Mouse (Mus musculus): ENCODE data around the gene Socs7. TPM values are rescaled to one million over a fixed set of nuclear protein-coding genes. Genes with fewer than 3 reads are reported as not detected.
"Not testable (repeated sequence)": the region's sequence is repeated elsewhere in the genome, so short reads cannot be mapped to it uniquely, and the experiment has no call there.

Socs7 gene
- polyA plus RNA-seq, 1 experiment from 2014 or later: 7.3 TPM

- no peak for ATAC-seq
- Histone ChIP-seq H3K4me2 (ENCODE audit: low read length) (no peak overlapping the region), H3K27me3 (replicated peaks; ENCODE audit: control insufficient read depth, insufficient read depth, low read length) (no peaks in the 10 kb centered on the region), H3K36me3 (ENCODE audit: control insufficient read depth, insufficient read depth, low read length) (no peaks in the 10 kb centered on the region), H3K4me1 (ENCODE audit: control insufficient read depth, insufficient read depth, low read depth, low read length) (peaks cover 21% of the 10 kb centered on the region), H3K9ac (ENCODE audit: low read depth, low read length) (no peak overlapping the region), H3K9me3 (ENCODE audit: control insufficient read depth, low read length) (no peaks in the 10 kb centered on the region), H3K27ac (ENCODE audit: low read depth, low read length) (no peak overlapping the region), H3K4me3 (ENCODE audit: low read length) (no peak overlapping the region)
- WGBS: 82% methylated on average over 4 of the region's 4 CpGs
These were observed 9.3 kb upstream of the Socs7 start for GRCm38 (mm10) chr11:97352935-97353597.

DNA sequence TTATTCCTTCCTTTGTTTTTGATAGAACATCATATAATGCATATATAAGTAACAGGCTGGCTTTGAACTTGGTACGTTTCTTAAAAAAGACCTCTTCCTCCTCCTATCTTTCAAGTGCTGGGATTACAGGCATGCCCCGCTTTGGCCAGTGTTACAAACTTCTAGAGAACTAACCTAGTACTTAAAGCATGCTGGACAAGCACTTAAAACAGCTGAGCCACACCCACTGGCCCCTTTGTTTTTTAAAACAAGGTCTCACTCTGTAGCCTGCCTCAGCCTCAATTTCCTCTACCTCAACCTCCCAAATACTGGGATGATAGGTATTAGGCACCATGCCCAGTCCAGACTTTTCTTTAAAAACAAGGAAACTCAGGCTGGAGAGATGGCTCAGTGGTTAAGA lies 7.7 kb upstream of the Socs7 start:
- no peak for ATAC-seq
- H3K9ac ChIP-seq (ENCODE audit: low read depth, low read length): no peak overlapping the region
- H3K27me3 ChIP-seq (replicated peaks; ENCODE audit: control insufficient read depth, insufficient read depth, low read length): no peaks in the 10 kb centered on the region
- no peaks in the 10 kb centered on the region for H3K36me3 ChIP-seq (ENCODE audit: control insufficient read depth, insufficient read depth, low read length)
- H3K4me3 ChIP-seq (ENCODE audit: low read length): no peak overlapping the region
- WGBS: 83% methylated on average over 2 of the region's 2 CpGs
- H3K4me2 ChIP-seq (ENCODE audit: low read length): no peak overlapping the region
- H3K27ac ChIP-seq (ENCODE audit: low read depth, low read length): no peak overlapping the region
- no peaks in the 10 kb centered on the region for H3K9me3 ChIP-seq (ENCODE audit: control insufficient read depth, low read length)
- peaks cover 19% of the 10 kb centered on the region for H3K4me1 ChIP-seq (ENCODE audit: control insufficient read depth, insufficient read depth, low read depth, low read length)

DNA sequence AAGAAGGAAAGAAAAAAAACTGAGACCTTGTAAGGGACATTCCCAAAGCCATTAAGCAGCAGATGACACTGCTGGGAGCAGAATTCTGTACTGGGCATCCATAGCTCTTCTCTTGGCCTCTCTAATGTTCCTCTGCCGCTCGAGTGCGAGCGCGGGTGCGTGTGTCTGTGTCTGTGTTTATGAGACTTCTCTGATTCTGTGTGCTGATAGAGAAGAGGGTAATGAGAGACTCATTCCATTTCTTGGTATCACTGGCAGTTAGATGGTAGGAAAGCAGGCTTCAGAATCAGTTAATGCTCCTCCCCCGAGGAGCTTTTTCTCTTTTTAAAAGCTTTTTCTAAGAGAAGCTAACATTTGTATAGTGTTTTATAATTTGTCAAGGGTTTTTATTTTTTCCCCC lies 7.1 kb upstream of the Socs7 start:
- Histone ChIP-seq H3K4me2 (ENCODE audit: low read length) (no peak overlapping the region), H3K9ac (ENCODE audit: low read depth, low read length) (no peak overlapping the region), H3K27ac (ENCODE audit: low read depth, low read length) (no peak overlapping the region), H3K4me3 (ENCODE audit: low read length) (no peak overlapping the region), H3K27me3 (replicated peaks; ENCODE audit: control insufficient read depth, insufficient read depth, low read length) (no peaks in the 10 kb centered on the region), H3K9me3 (ENCODE audit: control insufficient read depth, low read length) (no peaks in the 10 kb centered on the region), H3K4me1 (ENCODE audit: control insufficient read depth, insufficient read depth, low read depth, low read length) (peaks cover 15% of the 10 kb centered on the region), H3K36me3 (ENCODE audit: control insufficient read depth, insufficient read depth, low read length) (no peaks in the 10 kb centered on the region)
- no peak for ATAC-seq
- 84% methylated on average over 7 of the region's 7 CpGs for WGBS

DNA sequence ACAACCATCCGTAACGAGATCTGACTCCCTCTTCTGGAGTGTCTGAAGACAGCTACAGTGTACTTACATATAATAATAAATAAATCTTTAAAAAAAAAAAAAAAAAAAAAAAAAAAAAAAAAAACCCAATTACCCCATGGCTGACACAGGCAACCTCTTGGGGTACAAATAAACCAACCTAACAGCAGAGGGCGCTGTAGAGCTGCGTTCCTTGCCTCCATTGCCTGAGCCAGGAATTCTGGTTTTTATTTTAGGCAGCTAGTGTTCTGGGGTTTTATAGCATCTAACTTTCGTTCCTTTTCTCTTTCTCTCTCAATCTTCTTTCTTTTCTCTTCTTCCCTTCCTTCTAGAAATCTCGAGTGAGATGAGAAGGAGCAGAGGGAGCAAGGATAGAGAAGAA lies 4.7 kb upstream of the Socs7 start:
- not testable (repeated sequence) for H3K27me3 ChIP-seq (replicated peaks; ENCODE audit: control insufficient read depth, insufficient read depth, low read length); H3K9ac ChIP-seq (ENCODE audit: low read depth, low read length); H3K4me3 ChIP-seq (ENCODE audit: low read length); H3K4me1 ChIP-seq (ENCODE audit: control insufficient read depth, insufficient read depth, low read depth, low read length); H3K9me3 ChIP-seq (ENCODE audit: control insufficient read depth, low read length); H3K27ac ChIP-seq (ENCODE audit: low read depth, low read length); H3K36me3 ChIP-seq (ENCODE audit: control insufficient read depth, insufficient read depth, low read length); ATAC-seq; H3K4me2 ChIP-seq (ENCODE audit: low read length)
- WGBS: 14% methylated on average over 4 of the region's 6 CpGs

- peak overlapping the region; percentile 97 for H3K4me2 ChIP-seq (ENCODE audit: low read length)
- 1% methylated on average over 19 of the region's 39 CpGs for WGBS
- H3K36me3 ChIP-seq (ENCODE audit: control insufficient read depth, insufficient read depth, low read length): no peaks in the 10 kb centered on the region
- no peaks in the 10 kb centered on the region for H3K27me3 ChIP-seq (replicated peaks; ENCODE audit: control insufficient read depth, insufficient read depth, low read length)
- ATAC-seq: no peak; the same call in 1 of the 2 replicates
- peak overlapping the region; percentile 89 for H3K4me3 ChIP-seq (ENCODE audit: low read length)
- H3K4me1 ChIP-seq (ENCODE audit: control insufficient read depth, insufficient read depth, low read depth, low read length): peaks cover 24% of the 10 kb centered on the region
- no peaks in the 10 kb centered on the region for H3K9me3 ChIP-seq (ENCODE audit: control insufficient read depth, low read length)
- peak overlapping the region; percentile 89 for H3K27ac ChIP-seq (ENCODE audit: low read depth, low read length)
- H3K9ac ChIP-seq (ENCODE audit: low read depth, low read length): peak overlapping the region; percentile 86
These were observed 245 bp downstream of the Socs7 start for GRCm38 (mm10) chr11:97362649-97362942.

- WGBS: under 1% methylated on average over 39 of the region's 49 CpGs
- H3K4me1 ChIP-seq (ENCODE audit: control insufficient read depth, insufficient read depth, low read depth, low read length): peaks cover 24% of the 10 kb centered on the region
- ATAC-seq: no peak
These were observed 742 bp downstream of the Socs7 start for GRCm38 (mm10) chr11:97362943-97363643.

GRCm38 (mm10) chr11:97363644-97363995 lies 1.3 kb downstream of the Socs7 start:
- peaks cover 24% of the 10 kb centered on the region for H3K4me1 ChIP-seq (ENCODE audit: control insufficient read depth, insufficient read depth, low read depth, low read length)

More at GRCm38 (mm10) chr11:97362943-97363643, 742 bp downstream of the Socs7 start:
- Histone ChIP-seq H3K4me2 (ENCODE audit: low read length) (peak overlapping the region; percentile 97), H3K9me3 (ENCODE audit: control insufficient read depth, low read length) (no peaks in the 10 kb centered on the region), H3K4me3 (ENCODE audit: low read length) (peak overlapping the region; percentile 89), H3K27ac (ENCODE audit: low read depth, low read length) (peak overlapping the region; percentile 89), H3K9ac (ENCODE audit: low read depth, low read length) (peak overlapping the region; percentile 86), H3K36me3 (ENCODE audit: control insufficient read depth, insufficient read depth, low read length) (no peaks in the 10 kb centered on the region), H3K27me3 (replicated peaks; ENCODE audit: control insufficient read depth, insufficient read depth, low read length) (no peaks in the 10 kb centered on the region)

GRCm38 (mm10) chr11:97365556-97365955 lies 3.2 kb downstream of the Socs7 start:
- Histone ChIP-seq H3K4me1 (ENCODE audit: control insufficient read depth, insufficient read depth, low read depth, low read length) (peaks cover 28% of the 10 kb centered on the region), H3K27ac (ENCODE audit: low read depth, low read length) (no peak overlapping the region), H3K9me3 (ENCODE audit: control insufficient read depth, low read length) (no peaks in the 10 kb centered on the region), H3K9ac (ENCODE audit: low read depth, low read length) (no peak overlapping the region; the same call in 1 of the 2 replicates), H3K27me3 (replicated peaks; ENCODE audit: control insufficient read depth, insufficient read depth, low read length) (no peaks in the 10 kb centered on the region), H3K36me3 (ENCODE audit: control insufficient read depth, insufficient read depth, low read length) (no peaks in the 10 kb centered on the region), H3K4me2 (ENCODE audit: low read length) (peak overlapping the region; percentile 97), H3K4me3 (ENCODE audit: low read length) (no peak overlapping the region)
- no peak for ATAC-seq
- 43% methylated on average over 1 of the region's 1 CpGs for WGBS

More at GRCm38 (mm10) chr11:97363644-97363995, 1.3 kb downstream of the Socs7 start:
- 3% methylated on average over 7 of the region's 7 CpGs for WGBS
- Histone ChIP-seq H3K27ac (ENCODE audit: low read depth, low read length) (no peak overlapping the region; the same call in none of the 2 replicates), H3K9me3 (ENCODE audit: control insufficient read depth, low read length) (no peaks in the 10 kb centered on the region), H3K4me3 (ENCODE audit: low read length) (peak overlapping the region; percentile 89), H3K27me3 (replicated peaks; ENCODE audit: control insufficient read depth, insufficient read depth, low read length) (no peaks in the 10 kb centered on the region), H3K4me2 (ENCODE audit: low read length) (peak overlapping the region; percentile 97), H3K9ac (ENCODE audit: low read depth, low read length) (peak overlapping the region; percentile 86), H3K36me3 (ENCODE audit: control insufficient read depth, insufficient read depth, low read length) (no peaks in the 10 kb centered on the region)
- no peak for ATAC-seq

GRCm38 (mm10) chr11:97368501-97368900 lies 6.2 kb downstream of the Socs7 start:
- no peaks in the 10 kb centered on the region for H3K27me3 ChIP-seq (replicated peaks; ENCODE audit: control insufficient read depth, insufficient read depth, low read length)
- no peak overlapping the region for H3K4me3 ChIP-seq (ENCODE audit: low read length)
- no peaks in the 10 kb centered on the region for H3K9me3 ChIP-seq (ENCODE audit: control insufficient read depth, low read length)
- peaks cover 31% of the 10 kb centered on the region for H3K4me1 ChIP-seq (ENCODE audit: control insufficient read depth, insufficient read depth, low read depth, low read length)
- no peak overlapping the region for H3K9ac ChIP-seq (ENCODE audit: low read depth, low read length)
- ATAC-seq: no peak
- H3K4me2 ChIP-seq (ENCODE audit: low read length): no peak overlapping the region
- H3K36me3 ChIP-seq (ENCODE audit: control insufficient read depth, insufficient read depth, low read length): no peaks in the 10 kb centered on the region
- 76% methylated on average over 5 of the region's 5 CpGs for WGBS
- H3K27ac ChIP-seq (ENCODE audit: low read depth, low read length): no peak overlapping the region

Data from hindbrain, embryonic 16.5 days (tissue).